Mouse (Mus musculus) activated CD4-positive, CD25-positive, alpha-beta regulatory T cell, adult 4 months (primary cell): ENCODE measurements at regions not wholly inside any gene's neighbourhood (a gene's known extent, or its start where the extent isn't known, plus 50 kb on each side); places are given as distances from the start of the nearest gene placed in this dataset.

Experiments used
- ATAC-seq: one replicate; pipeline ENCODE4 v1.8.0; 2017

GRCm38 (mm10) chr3:41290535-41291307 is 207.9 kb upstream of the Pgrmc2 start:
- ATAC-seq = no peak

DNA sequence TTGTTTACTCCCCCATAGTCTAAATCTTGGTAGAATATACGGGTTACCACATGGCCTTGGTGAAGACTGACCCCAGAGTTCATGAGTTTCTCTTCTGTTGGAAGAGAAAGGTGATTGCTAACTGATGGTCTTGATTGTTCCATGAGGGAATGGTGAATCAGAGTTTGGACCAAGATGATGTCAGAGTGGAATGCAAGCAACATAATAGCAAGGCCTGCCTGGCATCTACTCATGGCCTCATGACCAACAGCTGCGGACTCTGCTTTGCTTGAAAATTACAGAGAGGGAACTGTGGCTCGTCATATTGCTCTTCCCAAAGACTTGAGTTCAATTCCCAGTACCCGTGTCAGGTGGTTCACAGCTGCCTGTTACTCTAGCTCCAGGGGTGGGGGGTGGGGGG is 205.9 kb upstream of the Pgrmc2 start:
- no peak for ATAC-seq

DNA sequence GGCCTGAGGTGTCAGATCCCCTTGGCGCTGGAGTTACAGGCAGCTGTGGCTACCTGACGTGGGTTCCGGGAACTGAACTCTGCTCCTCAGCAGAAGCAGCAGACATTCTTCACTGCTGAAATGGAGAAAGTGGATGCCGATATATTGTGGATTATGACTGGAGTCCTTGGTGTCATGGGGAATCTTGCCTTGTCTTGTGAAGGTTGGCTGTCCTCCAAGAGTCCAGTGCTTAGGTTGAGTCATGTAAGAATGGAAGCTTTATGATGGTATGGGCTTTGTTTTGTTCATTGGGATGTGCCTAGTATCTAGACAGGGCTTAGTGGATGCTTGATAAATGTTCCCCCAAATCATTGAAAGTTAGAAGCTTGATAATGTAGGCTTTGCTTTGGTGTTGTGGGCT is 205.2 kb upstream of the Pgrmc2 start:
- ATAC-seq = no peak

DNA sequence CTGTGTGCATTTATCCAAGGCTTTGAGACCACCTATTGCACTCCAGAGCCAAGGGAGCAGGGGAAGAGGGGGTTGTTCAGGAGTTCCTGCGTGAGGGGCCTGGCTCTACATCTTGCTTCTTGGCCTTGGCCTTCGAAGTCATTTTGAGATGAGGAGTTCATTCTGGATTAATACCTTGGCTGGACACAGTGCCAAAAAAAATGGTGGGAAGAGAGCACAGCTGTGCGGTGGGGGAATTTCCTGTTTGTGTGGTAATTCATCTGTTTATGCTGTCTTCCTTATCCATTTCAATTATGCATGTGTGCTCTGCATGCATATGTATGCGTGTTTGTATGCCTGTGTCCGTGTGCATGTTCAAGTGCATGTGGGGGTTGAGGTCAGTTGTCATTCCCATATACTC is 202.5 kb upstream of the Pgrmc2 start:
- no peak for ATAC-seq

GRCm38 (mm10) chr3:41284897-41285296 is 202.1 kb upstream of the Pgrmc2 start:
- no peak for ATAC-seq

DNA sequence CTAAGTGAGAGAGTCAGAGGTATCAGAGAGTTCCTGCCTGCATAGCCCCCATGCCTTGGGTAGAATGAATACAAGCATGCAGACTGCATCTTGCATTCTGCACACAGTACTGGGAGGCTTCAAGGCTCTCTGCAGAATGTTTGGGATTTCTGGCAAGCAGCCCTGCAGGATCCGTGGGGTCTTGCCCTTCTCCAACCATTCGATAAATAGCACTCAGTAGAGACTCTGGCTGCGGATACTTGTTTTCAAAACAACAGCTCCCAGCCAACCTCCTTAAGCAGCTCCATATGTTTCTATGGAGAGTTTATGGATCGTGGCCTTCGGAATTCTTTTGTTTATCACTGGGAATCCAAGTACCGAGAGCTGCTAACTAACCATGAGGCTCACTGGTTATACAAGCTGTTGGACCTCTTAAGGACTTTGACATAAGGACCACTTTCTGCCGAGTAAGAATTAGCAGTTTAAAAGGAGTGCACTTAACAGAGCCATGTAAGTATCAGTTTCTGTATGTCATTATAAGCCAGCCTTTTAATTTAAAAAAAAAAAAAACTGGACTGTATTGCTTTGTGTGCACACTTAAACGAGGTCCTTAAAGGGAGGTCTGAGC is 199.7 kb upstream of the Pgrmc2 start:
- no peak for ATAC-seq

- no peak for ATAC-seq
These were observed 193.2 kb upstream of the Pgrmc2 start for GRCm38 (mm10) chr3:41276096-41276495.

- ATAC-seq = no peak
These were observed 185.7 kb upstream of the Pgrmc2 start for GRCm38 (mm10) chr3:41268516-41268915.

DNA sequence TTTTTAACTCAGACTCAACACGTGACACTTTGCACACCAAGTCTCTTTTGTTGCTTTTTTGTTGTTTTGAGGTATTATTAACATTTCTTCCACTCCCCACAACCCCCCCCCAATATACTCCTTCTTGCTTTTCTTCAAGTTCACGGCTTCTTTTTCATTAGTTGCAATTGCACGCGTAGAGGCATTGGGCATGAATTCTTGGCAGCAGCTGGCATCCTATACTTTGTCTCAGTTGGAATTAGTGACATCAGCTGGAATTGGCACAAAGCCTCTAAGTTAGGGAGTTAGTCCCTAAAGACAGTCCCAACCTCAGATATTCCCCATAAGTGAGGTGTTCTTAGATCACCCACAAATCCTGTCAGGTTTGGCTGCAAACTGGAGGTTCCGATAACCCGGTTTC is 183.4 kb upstream of the Pgrmc2 start:
- no peak for ATAC-seq

DNA sequence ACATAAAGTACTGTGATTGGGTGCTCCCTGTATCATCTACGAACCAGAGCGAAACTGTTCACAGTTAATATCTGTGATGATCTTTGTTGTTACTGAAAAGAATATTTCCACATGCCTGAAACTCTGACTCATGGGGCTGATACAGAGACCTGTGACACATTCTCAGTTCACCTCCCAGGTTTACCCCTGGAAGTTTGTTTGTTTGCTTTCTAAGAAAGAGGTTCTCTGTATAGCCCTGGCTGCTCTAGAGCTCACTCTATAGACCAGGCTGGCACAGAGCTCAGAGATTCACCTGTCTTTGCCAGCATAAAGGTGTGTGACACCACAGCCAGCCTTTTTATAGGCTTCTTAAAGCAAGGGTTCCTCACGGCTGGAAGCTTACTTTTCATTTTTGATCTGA is 182.6 kb upstream of the Pgrmc2 start:
- ATAC-seq = no peak

DNA sequence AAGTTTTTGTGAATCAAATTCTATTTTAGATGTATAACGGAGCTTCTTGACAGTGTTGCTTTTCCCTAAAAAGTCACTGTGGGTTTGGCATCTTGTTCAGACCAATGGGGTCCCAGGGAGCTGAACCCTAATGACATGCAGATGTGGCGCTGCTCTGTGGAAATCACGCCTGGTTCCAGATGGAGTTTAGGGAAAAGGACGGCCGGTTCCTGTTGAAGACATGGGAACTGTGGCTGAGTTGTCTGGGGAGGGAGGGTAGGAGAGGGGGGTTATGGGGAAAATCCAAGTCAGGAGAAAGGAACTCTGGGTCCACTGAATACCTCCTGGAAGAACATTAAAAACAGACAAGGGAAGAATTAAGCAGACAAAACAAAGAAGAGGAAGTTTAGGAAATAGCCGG is 175.4 kb upstream of the Pgrmc2 start:
- no peak for ATAC-seq

DNA sequence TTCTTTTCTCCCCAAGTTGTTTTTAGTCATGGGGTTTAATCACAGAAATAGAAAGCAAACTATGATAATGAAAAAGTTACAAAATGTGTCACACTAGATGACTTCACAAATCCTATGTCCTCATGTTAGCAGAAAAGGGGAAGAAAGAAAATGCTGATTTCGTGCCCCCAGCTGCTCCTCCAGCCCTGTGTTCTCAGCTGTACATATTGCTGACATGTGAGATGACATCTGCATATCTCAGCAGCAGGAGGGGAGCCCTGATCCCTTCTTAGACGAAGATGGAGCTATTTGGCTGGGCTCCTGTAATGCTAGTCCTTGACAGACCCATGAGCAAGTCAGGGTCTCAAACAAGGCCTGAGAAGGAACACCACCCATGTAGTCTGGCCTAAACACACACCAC is 162.1 kb upstream of the Pgrmc2 start:
- no peak for ATAC-seq

GRCm38 (mm10) chr3:41241856-41242552 is 159.2 kb upstream of the Pgrmc2 start:
- ATAC-seq = no peak

DNA sequence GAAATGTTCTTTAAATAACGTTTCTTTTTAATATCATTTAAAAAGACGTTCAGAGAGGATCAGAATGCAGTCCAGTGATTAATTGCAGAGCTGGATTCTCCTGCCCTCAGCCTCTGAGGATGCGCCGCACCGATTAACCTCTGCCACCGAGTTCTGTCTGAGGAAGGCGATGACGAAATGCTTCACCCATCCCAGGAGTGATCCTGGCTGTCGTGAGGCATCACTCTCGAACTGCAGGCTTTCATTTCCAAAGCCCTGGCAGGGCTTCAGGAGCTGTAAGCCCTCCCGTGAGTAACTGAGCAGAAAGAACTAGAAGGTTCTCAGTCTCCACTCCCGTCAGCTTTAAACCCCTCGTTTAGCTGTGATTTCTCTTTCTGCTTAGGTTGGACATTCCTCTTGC is 157.0 kb upstream of the Pgrmc2 start:
- no peak for ATAC-seq

- ATAC-seq = no peak
These were observed 156.4 kb upstream of the Pgrmc2 start for GRCm38 (mm10) chr3:41239246-41239645.

DNA sequence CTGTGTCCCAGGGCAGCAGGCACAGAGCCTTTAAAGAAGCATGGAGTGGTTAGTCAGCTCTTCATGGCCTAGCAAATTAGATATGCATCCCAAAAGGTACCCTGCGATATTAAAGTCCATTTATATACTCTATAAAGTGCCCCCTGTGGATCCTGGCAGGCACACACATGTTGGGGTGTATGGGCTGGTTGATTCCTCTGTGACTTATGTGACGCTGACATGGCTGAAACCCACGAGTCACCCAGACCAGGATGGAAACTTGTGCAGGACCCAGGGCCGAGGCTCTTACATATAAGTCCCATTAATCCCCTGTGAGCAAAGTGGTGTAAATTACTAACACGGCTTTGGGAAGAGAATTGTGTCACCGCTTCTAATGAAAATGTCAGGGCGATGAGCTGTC is 155.2 kb upstream of the Pgrmc2 start:
- ATAC-seq = no peak

DNA sequence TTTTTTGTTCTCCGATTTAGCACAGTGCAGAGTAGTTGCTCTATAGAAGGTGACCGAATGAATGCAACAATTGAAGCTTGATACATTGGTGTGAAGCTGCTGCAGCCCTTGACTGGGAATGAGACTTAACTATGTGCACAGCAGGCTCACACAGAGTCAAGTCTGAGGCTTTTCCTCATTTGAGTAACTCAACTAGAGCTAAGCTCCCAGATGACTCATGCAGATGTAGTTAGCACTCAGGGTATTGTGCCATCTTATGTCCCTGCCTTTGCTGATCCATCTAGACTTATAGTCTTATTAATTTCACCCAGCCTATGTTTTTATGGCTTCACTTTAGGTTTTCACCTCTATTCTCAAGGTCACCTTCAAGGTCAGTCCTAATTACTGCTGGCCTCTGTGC is 152.8 kb upstream of the Pgrmc2 start:
- ATAC-seq = no peak

GRCm38 (mm10) chr3:41234994-41235393 is 152.1 kb upstream of the Pgrmc2 start:
- ATAC-seq = no peak

DNA sequence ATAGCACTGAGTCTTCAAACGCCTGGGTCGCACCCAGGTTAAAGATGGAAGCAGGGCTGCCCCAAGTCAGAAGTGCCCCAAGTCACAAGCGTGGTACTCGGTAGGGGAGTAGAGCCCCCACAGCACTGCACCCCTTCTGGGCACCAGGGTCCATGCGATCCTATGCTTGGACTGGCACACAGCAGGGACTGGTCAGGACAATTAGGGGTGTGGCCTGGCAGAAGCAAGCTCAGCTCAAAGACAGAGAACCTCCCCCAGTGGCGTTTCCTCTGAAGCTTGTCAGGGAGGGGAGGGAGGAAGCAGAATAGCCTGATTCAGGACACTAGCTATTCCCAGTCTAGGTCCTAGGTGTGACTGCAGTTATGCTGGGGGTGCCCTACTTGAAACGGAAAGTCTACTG is 151.3 kb upstream of the Pgrmc2 start:
- no peak for ATAC-seq

DNA sequence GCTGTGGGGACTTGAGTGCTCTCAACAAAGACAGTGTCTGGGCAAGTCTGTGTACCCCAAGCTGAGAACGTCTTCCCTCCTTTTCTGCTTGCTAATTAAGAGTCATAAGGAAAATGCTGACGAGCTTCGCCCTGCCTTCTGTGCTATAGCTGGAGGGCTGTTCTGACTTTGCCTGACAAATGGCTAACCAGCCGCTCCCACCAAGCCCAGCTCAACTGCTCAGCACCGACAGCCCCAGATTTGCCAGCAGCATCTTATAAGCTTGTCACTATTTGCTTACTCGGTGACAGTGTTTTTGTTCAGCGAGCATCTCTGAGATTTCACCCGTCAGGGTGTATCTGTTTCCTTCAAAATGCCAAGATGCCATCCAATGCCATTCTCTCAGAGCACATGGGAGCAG is 150.6 kb upstream of the Pgrmc2 start:
- no peak for ATAC-seq

- no peak for ATAC-seq
These were observed 148.1 kb upstream of the Pgrmc2 start for GRCm38 (mm10) chr3:41230961-41231377.

GRCm38 (mm10) chr3:41229493-41229892 is 146.6 kb upstream of the Pgrmc2 start:
- no peak for ATAC-seq

DNA sequence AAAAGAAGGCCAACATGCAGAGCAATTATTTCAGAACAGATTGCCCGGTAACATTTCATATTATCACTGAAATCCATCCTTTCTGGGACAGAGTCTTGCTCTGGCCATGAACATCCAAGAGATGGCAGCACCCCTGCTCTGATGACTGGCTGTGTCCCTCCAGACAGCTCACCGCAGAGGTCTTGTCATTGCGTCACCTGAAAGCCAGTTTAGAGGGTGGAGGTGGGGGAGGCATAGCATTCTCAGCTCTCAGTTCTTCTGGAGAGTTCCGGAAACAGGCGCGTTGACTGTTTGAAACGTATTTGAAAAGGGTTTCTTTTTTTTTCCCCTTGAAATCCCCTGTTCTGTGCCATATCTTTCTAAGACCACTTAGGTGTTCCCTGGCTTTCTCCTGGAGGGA is 145.7 kb upstream of the Pgrmc2 start:
- ATAC-seq = no peak

- no peak for ATAC-seq
These were observed 137.9 kb upstream of the Pgrmc2 start for GRCm38 (mm10) chr3:41220746-41221145.
